Mouse (Mus musculus): ENCODE results near the gene B4galt7. TPM values are rescaled to one million over a fixed set of nuclear protein-coding genes. Genes with fewer than 3 reads are reported as not detected.
A peak's percentile ranks its signal among the peaks of the same experiment; 100 is the strongest.
"Not testable (repeated sequence)": the region's sequence is repeated elsewhere in the genome, so short reads cannot be mapped to it uniquely, and the experiment has no call there.

Gene B4galt7
- polyA plus RNA-seq, 1 experiment from 2014 or later, result 10.4 TPM

DNA sequence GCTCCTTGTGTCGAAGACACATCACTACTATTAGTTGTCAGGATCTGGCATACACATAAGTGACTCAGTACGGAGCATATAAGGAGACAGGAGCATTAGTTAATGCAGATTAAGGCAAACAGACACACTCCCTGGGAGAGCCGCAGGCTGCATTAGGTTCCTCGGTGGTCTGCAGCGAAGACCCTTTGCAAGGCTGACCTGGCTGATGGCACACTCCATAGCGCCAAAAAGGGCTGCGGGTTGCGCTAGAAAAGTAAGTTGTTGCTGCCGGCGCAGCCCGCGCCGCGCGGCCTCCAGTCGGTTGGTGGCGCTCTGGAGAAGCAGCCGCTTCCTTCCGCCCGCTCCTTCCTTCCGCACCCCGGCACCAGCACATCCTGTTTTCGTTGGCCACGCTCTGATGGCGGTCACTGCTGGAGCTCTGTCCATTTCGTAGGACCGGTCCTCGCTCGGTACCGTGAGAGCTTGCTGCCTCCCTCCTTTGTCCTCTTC is 35.0 kb downstream of the B4galt7 start, which contains the start of gene Ddx46:
TSS of gene Ddx46 (plus strand) at position 389 of the 489 bp plus-strand sequence.
- H3K9me3 ChIP-seq (replicated peaks; ENCODE audit: control insufficient read depth, low read length), result no peaks in the 10 kb centered on the region
- DNase-seq (ENCODE audit: low spot score) (peak; percentile 90), ATAC-seq (peak; percentile 92)
- peak within 1 kb of the TSS; percentile 98 for H3K4me3 ChIP-seq (ENCODE audit: low read depth, low read length)
- peaks cover 52% of the 10 kb centered on the region for H3K36me3 ChIP-seq (ENCODE audit: control insufficient read depth, insufficient read depth, low read length)
- peak within 1 kb of the TSS; percentile 84 for H3K4me2 ChIP-seq (ENCODE audit: low read length)
- peaks cover 9% of the 10 kb centered on the region for H3K4me1 ChIP-seq (ENCODE audit: control insufficient read depth, insufficient read depth, low read length)
- no peaks in the 10 kb centered on the region for H3K27me3 ChIP-seq (replicated peaks; ENCODE audit: control insufficient read depth, insufficient read depth, low read length)
- 6% methylated on average over 30 of the region's 30 CpGs for WGBS
- H3K9ac ChIP-seq (ENCODE audit: low read length), result peak within 1 kb of the TSS; percentile 91
- peak within 1 kb of the TSS; percentile 52 for H3K27ac ChIP-seq (ENCODE audit: low read depth, low read length)

GRCm38 (mm10) chr13:55635146-55635571 is 35.5 kb downstream of the B4galt7 start:
- WGBS, result under 1% methylated on average over 40 of the region's 40 CpGs
- H3K4me1 ChIP-seq (ENCODE audit: control insufficient read depth, insufficient read depth, low read length), result peaks cover 9% of the 10 kb centered on the region
- H3K36me3 ChIP-seq (ENCODE audit: control insufficient read depth, insufficient read depth, low read length), result peaks cover 54% of the 10 kb centered on the region
- peak overlapping the region; percentile 91 for H3K9ac ChIP-seq (ENCODE audit: low read length)
- no peaks in the 10 kb centered on the region for H3K9me3 ChIP-seq (replicated peaks; ENCODE audit: control insufficient read depth, low read length)
- ATAC-seq (peak; percentile 71; the same call in 1 of the 2 replicates), DNase-seq (ENCODE audit: low spot score) (peak; percentile 5)
- H3K27me3 ChIP-seq (replicated peaks; ENCODE audit: control insufficient read depth, insufficient read depth, low read length), result no peaks in the 10 kb centered on the region
- peak overlapping the region; percentile 98 for H3K4me3 ChIP-seq (ENCODE audit: low read depth, low read length)
- H3K27ac ChIP-seq (ENCODE audit: low read depth, low read length), result peak overlapping the region; percentile 52
- H3K4me2 ChIP-seq (ENCODE audit: low read length), result peak overlapping the region; percentile 84

- no peak for ATAC-seq
- Histone ChIP-seq H3K4me3 (ENCODE audit: low read depth, low read length) (no peak overlapping the region), H3K27me3 (replicated peaks; ENCODE audit: control insufficient read depth, insufficient read depth, low read length) (no peaks in the 10 kb centered on the region), H3K4me2 (ENCODE audit: low read length) (peak overlapping the region; percentile 84), H3K36me3 (ENCODE audit: control insufficient read depth, insufficient read depth, low read length) (peaks cover 56% of the 10 kb centered on the region), H3K9ac (ENCODE audit: low read length) (no peak overlapping the region), H3K4me1 (ENCODE audit: control insufficient read depth, insufficient read depth, low read length) (peaks cover 9% of the 10 kb centered on the region), H3K27ac (ENCODE audit: low read depth, low read length) (no peak overlapping the region), H3K9me3 (replicated peaks; ENCODE audit: control insufficient read depth, low read length) (no peaks in the 10 kb centered on the region)
- no peak for DNase-seq (ENCODE audit: low spot score)
- WGBS, result 90% methylated on average over 14 of the region's 14 CpGs
Observed at GRCm38 (mm10) chr13:55636185-55636983, 36.7 kb downstream of the B4galt7 start.

- H3K36me3 ChIP-seq (ENCODE audit: control insufficient read depth, insufficient read depth, low read length), result peaks cover 51% of the 10 kb centered on the region
- not testable (repeated sequence) for H3K27ac ChIP-seq (ENCODE audit: low read depth, low read length); H3K9me3 ChIP-seq (replicated peaks; ENCODE audit: control insufficient read depth, low read length); H3K4me1 ChIP-seq (ENCODE audit: control insufficient read depth, insufficient read depth, low read length); H3K9ac ChIP-seq (ENCODE audit: low read length); H3K4me2 ChIP-seq (ENCODE audit: low read length); H3K27me3 ChIP-seq (replicated peaks; ENCODE audit: control insufficient read depth, insufficient read depth, low read length); H3K4me3 ChIP-seq (ENCODE audit: low read depth, low read length)
- 46% methylated on average over 8 of the region's 8 CpGs for WGBS
- ATAC-seq, result peak; percentile 32; the same call in 1 of the 2 replicates
- DNase-seq (ENCODE audit: low spot score), result peak; percentile 77
Observed at GRCm38 (mm10) chr13:55640480-55640879, 40.8 kb downstream of the B4galt7 start.

GRCm38 (mm10) chr13:55644525-55644924 is 44.8 kb downstream of the B4galt7 start:
- Histone ChIP-seq H3K4me2 (ENCODE audit: low read length) (no peak overlapping the region), H3K27me3 (replicated peaks; ENCODE audit: control insufficient read depth, insufficient read depth, low read length) (no peaks in the 10 kb centered on the region), H3K9me3 (replicated peaks; ENCODE audit: control insufficient read depth, low read length) (no peaks in the 10 kb centered on the region), H3K4me3 (ENCODE audit: low read depth, low read length) (no peak overlapping the region), H3K27ac (ENCODE audit: low read depth, low read length) (no peak overlapping the region), H3K4me1 (ENCODE audit: control insufficient read depth, insufficient read depth, low read length) (no peaks in the 10 kb centered on the region), H3K9ac (ENCODE audit: low read length) (no peak overlapping the region), H3K36me3 (ENCODE audit: control insufficient read depth, insufficient read depth, low read length) (peaks cover 73% of the 10 kb centered on the region)
- DNase-seq (ENCODE audit: low spot score), result peak; percentile 45
- ATAC-seq, result no peak
- 86% methylated on average over 2 of the region's 2 CpGs for WGBS

GRCm38 (mm10) chr13:55650098-55650497 is 50.4 kb downstream of the B4galt7 start:
- no peaks in the 10 kb centered on the region for H3K27me3 ChIP-seq (replicated peaks; ENCODE audit: control insufficient read depth, insufficient read depth, low read length)
- H3K9ac ChIP-seq (ENCODE audit: low read length), result no peak overlapping the region
- no peak for DNase-seq (ENCODE audit: low spot score)
- 87% methylated on average over 12 of the region's 12 CpGs for WGBS
- no peaks in the 10 kb centered on the region for H3K4me1 ChIP-seq (ENCODE audit: control insufficient read depth, insufficient read depth, low read length)
- no peak overlapping the region for H3K27ac ChIP-seq (ENCODE audit: low read depth, low read length)
- H3K4me3 ChIP-seq (ENCODE audit: low read depth, low read length), result no peak overlapping the region
- no peak overlapping the region for H3K4me2 ChIP-seq (ENCODE audit: low read length)
- no peaks in the 10 kb centered on the region for H3K9me3 ChIP-seq (replicated peaks; ENCODE audit: control insufficient read depth, low read length)
- no peak for ATAC-seq
- peaks cover 100% of the 10 kb centered on the region for H3K36me3 ChIP-seq (ENCODE audit: control insufficient read depth, insufficient read depth, low read length)

- Histone ChIP-seq H3K27ac (ENCODE audit: low read depth, low read length) (no peak overlapping the region), H3K4me3 (ENCODE audit: low read depth, low read length) (no peak overlapping the region), H3K4me1 (ENCODE audit: control insufficient read depth, insufficient read depth, low read length) (no peaks in the 10 kb centered on the region), H3K9ac (ENCODE audit: low read length) (no peak overlapping the region), H3K4me2 (ENCODE audit: low read length) (no peak overlapping the region), H3K9me3 (replicated peaks; ENCODE audit: control insufficient read depth, low read length) (no peaks in the 10 kb centered on the region), H3K27me3 (replicated peaks; ENCODE audit: control insufficient read depth, insufficient read depth, low read length) (no peaks in the 10 kb centered on the region), H3K36me3 (ENCODE audit: control insufficient read depth, insufficient read depth, low read length) (peaks cover 100% of the 10 kb centered on the region)
- ATAC-seq (no peak), DNase-seq (ENCODE audit: low spot score) (no peak)
- 94% methylated on average over 6 of the region's 6 CpGs for WGBS
Observed at GRCm38 (mm10) chr13:55650980-55651379, 51.3 kb downstream of the B4galt7 start.
